Mouse (Mus musculus): ENCODE measurements around the gene Spic.

DNA sequence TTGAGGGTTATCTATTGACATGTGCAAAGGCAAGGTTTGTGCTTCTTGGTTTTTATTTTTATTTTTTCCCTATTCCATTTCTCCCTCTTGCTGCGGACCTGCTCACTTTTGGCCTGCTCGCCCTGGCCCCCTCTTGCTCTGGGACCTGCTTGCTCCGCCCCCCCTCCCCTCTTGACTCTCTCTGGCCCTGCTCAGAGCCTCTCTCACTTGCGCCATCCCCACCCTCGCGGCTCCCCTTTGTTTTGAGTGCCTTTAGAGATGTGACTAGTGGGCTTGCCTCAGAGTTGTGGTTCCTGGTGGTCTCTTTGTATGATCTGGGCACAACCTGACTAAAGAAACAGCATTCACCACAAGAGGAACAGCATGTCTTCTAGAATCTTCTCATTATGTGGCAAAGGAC is 16.1 kb upstream of the Spic start:
- TF ChIP-seq CTCF (IDR thresholded peaks at IDR 0.05; ENCODE audit: low read depth, low read length) = no peak
- no peak for TF ChIP-seq POLR2A (IDR thresholded peaks at IDR 0.05; ENCODE audit: extremely low read depth, insufficient read depth, low read length)
